Mouse (Mus musculus) heart, postnatal 10 days (tissue): ENCODE measurements around the gene Chil6. TPM values are rescaled to one million over a fixed set of nuclear protein-coding genes. Genes with fewer than 3 reads are reported as not detected.

ENCODE experiments used
- DNase-seq, 2 experiments: peaks; one replicate each; pipeline ENCODE4 v3.0.0; 2021
- intact Hi-C: fragments of 180-260 bp; cut with DNase I; formaldehyde crosslinking; loops from one replicate; pipeline ENCODE4 v1.15.1; 2025
- total RNA-seq, 2 experiments: library from RNA; stranded (reverse); gene quantifications; 2 replicates each; pipeline ENCODE4 v1.2.3; 2021

Gene Chil6
- not detected for total RNA-seq

DNA sequence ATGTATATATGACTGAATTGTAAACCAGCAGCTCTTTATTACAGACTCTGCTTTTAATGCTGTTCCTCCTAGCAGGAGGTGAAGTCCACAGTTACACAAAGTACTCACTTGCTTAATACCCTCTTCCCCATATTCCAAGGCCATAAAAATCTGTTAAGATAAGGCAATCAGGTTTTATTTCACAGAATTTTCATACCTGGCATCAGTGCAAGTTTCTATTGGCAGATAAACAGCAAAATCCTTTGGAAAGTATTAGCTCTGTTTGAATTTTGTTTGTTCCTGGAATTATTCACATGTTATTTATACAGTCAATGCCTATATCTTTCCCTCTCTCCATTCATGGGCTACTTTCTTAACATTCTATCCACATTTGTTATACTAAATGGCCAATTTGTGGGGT lies at the start of gene Chil6:
Gene Chil6 (minus strand): TSS at position 101 of the 400 bp plus-strand sequence.
- intact Hi-C loops, result no loop called here
- DNase-seq, result no peak

DNA sequence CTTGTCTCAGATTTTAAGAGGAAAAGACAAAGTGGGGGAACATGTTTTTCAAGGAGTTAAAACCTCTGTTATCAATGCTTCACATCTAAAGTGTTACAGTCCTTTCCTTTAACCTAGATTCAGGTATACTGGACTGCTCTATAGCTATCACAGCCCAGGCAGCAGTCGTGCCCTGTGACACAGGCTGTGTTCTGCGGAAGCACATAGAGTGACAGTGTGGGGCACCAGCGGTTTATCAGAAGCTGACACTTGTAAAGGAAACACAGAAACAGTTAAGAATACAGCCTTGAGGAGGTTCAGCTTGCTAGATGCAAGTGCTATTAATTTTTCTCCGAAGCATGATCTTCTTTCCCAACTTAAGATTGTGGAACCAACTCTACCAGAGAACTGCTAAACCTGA lies 46.6 kb upstream of the Chil6 start:
- intact Hi-C loops, result no loop called here
- no peak for DNase-seq

DNA sequence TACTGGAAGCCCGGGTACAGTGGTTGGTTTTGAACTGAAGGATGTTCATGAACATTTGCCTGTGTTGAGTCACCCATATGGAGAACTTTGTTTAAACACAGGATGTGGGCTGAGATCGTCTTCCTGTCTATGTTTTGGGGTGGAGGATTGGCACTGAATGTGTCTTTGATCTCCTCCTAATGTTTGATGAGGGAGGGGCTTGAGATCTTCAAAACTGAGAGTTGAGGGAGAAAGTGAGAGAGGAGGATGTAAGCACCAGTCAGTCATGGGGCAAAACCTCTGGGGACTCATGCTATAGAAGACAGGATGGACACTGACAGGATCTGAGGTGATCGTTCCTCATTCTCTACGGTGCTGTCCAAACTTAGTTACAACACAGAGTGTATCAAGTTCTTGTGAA lies 43.6 kb upstream of the Chil6 start:
- DNase-seq, result no peak
- intact Hi-C loops, result loop anchor here (5.0 kb wide), 1 partner anchor 427 kb away; no protein-coding TSS in a partner anchor

DNA sequence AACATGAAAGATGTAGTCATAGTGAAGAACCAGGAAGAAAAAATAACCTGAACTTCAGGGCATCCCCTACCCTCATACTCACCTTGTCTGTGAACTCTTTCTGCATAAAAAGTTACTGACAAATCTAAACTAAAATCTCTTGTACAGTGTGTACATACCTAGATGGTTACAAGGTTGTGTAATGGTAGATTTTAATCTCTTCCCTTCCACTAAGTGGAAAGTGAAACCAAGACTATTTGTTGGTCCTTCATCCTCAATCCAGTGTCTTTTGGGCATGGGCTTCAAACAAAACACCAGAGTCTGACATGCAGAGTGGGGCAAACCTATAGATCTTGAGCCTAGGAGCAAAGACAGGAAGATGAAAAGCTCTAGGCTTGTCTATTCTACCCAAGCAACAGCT lies 43.0 kb upstream of the Chil6 start:
- intact Hi-C loops, result loop anchor here (1.0 to 5.0 kb wide), 2 partner anchors 427 to 457 kb away; no protein-coding TSS in a partner anchor
- DNase-seq, result no peak

DNA sequence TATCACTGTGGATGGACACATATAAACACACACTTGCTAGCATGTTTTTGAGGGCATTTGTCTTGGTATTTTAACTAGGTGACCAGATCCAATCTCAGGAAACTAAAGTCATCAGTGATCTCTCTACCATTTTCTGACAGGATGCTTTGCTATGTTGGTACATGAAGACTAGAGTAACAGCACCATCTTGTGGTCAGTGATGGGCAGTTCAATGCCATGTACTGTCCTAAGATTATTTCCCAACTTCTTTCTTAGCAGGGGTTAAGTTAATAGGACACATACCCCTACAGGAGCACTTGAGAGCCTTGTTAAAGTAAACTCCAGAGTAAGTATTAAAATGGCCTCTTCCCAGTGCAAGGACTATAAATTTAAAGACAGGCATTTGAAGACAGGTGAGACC lies 42.6 kb upstream of the Chil6 start:
- DNase-seq, result peak; percentile 22 to 47
- intact Hi-C loops, result loop anchor here (1.0 to 5.0 kb wide), 2 partner anchors 426 to 456 kb away; no protein-coding TSS in a partner anchor

Other genes starting within 250 kb of the Chil6 start
- gene Chil3, start 238.6 kb downstream of the Chil6 start, total RNA-seq, result not detected
- gene Chil4, start 186.7 kb downstream of the Chil6 start, total RNA-seq, result not detected
- gene Dennd2d, start 76.2 kb upstream of the Chil6 start, total RNA-seq, result under 1 TPM; 0.48 to 0.52 TPM
- gene Dram2, start 141.6 kb upstream of the Chil6 start, total RNA-seq, result 100 to 1,000 TPM in 1 of 2 experiments, 10 to 100 TPM in 1; 91.4 to 101 TPM
- 10 to 100 TPM; 20.4 to 21.9 TPM for gene Cept1, start 141.6 kb upstream of the Chil6 start, total RNA-seq